Mouse (Mus musculus): ENCODE results near the gene Scimp. TPM values are rescaled to one million over a fixed set of nuclear protein-coding genes. Genes with fewer than 3 reads are reported as not detected.
A peak's percentile ranks its signal among the peaks of the same experiment; 100 is the strongest.
"Not testable (repeated sequence)": the region's sequence is repeated elsewhere in the genome, so short reads cannot be mapped to it uniquely, and the experiment has no call there.

The Scimp gene
- polyA plus RNA-seq, 1 experiment = 1.1 TPM

GRCm38 (mm10) chr11:70770804-70771203 is 41.6 kb downstream of the Scimp start:
- no peak for DNase-seq (ENCODE audit: low spot score)

- no peak for DNase-seq (ENCODE audit: low spot score)
Observed at GRCm38 (mm10) chr11:70765776-70766445, 46.5 kb downstream of the Scimp start.

DNA sequence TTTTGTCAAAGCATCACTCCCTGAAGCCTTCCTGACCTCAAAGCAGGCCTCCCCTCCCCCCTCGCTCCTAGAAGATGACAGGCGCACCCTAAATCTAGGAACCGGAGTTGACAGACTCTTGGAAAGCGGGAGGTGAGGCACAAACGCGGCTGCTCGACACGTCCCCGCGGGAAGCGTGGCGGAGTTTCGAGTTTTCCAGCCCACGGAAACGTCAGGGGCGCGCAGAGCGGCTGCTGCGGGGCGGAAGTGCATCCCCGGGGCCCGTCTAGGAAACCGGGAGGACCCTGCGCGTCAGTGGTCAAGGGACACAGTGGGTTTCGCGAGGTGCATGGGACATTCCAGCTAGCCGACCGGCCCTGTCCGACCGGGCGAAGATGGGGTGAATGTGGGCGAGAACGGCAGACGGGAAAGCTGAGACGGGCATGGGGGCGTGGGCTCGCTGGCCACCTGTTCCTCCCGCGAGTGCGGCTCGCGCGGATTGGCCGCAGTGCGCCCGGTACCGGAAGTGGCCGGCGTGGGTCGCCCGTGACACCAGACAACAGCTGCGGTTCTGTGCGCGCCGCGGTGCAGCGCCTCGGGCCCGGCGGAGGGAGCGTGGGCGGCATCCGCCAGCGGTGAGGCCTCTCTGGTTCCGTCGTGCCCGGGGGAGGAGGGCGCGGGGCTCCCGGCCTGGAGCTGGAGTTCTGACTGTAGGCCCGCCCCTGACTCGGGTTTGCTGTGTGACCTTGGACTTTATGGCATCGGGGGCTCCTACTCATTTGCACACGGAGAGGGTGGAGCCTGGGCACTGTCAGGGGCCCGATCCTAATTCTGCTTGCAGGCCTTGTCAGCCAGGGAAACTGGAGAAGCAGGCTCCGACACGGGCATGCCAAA is 48.2 kb downstream of the Scimp start, which contains the start of gene Zfp3:
TSS of gene Zfp3 (plus strand) at position 274 of the 873 bp plus-strand sequence.
- peak; percentile 74 for DNase-seq (ENCODE audit: low spot score)

- DNase-seq (ENCODE audit: low spot score) = no peak
Observed at GRCm38 (mm10) chr11:70763582-70763935, 48.8 kb downstream of the Scimp start.

DNA sequence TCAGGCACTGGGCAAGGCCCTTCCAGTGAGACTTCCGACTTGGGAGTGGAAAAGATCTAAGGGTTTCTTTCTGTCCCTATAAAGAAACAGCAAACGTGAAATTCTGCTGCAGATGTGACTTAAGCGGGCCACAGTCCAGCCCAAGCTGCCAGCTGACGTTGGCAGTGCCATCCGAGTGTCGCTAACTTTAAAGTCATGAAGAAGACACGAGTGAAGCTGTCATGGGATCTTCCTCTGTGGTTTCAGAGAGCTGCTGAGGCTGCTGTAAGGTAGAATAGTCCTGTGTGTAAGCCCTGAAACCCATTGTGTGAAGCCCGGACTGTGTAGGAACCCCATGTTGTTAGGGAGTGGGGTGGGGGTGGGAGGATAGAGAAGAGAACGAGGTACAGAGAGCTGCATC is 49.7 kb downstream of the Scimp start:
- DNase-seq (ENCODE audit: low spot score) = no peak

- not testable (repeated sequence) for DNase-seq (ENCODE audit: low spot score)
Observed at GRCm38 (mm10) chr11:70760446-70760845, 51.9 kb downstream of the Scimp start.

- peak; percentile 69 for DNase-seq (ENCODE audit: low spot score)
Observed at GRCm38 (mm10) chr11:70755645-70756044, 56.7 kb downstream of the Scimp start.

DNA sequence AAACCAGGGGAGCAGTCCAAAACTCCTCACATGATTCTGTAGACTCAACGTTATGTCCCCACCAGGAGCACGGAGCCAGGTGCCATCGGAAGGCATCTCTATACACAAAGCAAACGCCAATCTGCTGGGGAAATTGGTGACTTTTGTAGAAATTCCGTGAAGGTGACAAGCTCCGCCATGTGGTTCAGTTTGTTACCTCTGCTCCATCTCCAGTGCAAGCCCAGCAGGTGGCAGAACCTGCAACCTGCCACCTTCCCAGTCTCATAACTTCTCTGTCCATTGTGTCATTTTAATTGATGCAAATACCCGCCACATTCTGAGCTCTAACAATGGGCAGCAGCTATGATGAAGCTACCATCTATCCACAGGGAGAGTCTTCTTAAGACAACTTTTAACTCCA is 57.4 kb downstream of the Scimp start:
- no peak for DNase-seq (ENCODE audit: low spot score)

DNA sequence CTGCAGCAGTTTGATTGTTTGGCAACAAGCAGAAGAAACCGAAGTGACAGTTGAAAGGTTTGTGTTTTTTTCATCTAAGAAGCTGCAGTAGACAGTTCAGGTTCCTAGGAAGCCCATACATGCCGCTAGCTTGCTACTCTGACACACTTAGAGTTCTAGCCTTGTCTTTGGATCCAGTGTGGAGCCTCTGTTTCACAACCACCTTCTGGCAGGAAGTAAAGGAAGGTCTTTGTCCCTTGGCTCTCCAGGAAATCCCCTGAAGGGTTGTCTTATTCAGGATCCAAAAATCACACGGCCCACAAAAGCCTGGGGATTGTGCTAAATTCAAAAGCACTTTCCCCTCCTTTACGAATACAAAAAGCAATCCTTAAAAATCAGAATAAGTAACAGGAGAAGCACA is 57.9 kb downstream of the Scimp start:
- no peak for DNase-seq (ENCODE audit: low spot score)

DNA sequence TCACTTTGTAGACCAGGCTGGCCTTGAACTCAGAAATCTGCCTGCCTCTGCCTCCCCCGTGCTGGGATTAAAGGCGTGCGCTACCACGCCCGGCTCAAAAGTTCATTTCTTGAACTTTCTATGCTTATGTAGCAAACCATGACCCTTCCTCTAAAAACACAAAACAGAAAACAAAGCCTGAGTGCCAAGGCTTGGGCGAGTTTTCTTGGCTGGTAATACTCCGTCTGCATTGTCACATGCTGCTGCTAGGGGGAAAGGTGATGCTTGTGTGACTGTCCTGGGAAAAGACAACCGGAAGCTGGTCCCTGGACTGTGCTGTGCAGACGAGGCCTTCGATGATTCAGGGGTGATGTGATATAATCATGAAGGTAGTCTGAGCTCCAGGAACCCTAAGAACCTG is 59.2 kb downstream of the Scimp start:
- no peak for DNase-seq (ENCODE audit: low spot score)

- no peak for DNase-seq (ENCODE audit: low spot score)
Observed at GRCm38 (mm10) chr11:70752337-70753017, 59.9 kb downstream of the Scimp start.

- DNase-seq (ENCODE audit: low spot score) = no peak
Observed at GRCm38 (mm10) chr11:70747876-70748545, 64.4 kb downstream of the Scimp start.

DNA sequence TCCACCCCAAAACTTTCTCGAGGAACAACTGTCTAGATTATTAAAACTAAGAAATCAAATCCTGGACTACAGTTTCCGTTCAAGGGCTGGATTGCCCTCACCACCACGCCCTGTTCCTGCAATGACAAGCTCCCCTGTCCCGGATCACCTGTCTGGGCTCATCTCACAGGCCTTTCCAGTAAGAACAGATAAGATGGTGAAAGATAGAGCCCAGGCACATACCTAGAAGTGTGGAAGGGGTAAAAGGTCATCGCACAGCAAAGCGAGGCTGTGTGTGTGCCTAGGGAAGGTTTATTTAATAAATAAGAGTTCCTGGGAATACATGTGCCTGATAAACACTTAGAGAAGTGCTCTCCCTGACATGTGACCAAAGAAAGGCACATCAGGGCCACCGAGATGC is 66.8 kb downstream of the Scimp start:
- no peak for DNase-seq (ENCODE audit: low spot score)

DNA sequence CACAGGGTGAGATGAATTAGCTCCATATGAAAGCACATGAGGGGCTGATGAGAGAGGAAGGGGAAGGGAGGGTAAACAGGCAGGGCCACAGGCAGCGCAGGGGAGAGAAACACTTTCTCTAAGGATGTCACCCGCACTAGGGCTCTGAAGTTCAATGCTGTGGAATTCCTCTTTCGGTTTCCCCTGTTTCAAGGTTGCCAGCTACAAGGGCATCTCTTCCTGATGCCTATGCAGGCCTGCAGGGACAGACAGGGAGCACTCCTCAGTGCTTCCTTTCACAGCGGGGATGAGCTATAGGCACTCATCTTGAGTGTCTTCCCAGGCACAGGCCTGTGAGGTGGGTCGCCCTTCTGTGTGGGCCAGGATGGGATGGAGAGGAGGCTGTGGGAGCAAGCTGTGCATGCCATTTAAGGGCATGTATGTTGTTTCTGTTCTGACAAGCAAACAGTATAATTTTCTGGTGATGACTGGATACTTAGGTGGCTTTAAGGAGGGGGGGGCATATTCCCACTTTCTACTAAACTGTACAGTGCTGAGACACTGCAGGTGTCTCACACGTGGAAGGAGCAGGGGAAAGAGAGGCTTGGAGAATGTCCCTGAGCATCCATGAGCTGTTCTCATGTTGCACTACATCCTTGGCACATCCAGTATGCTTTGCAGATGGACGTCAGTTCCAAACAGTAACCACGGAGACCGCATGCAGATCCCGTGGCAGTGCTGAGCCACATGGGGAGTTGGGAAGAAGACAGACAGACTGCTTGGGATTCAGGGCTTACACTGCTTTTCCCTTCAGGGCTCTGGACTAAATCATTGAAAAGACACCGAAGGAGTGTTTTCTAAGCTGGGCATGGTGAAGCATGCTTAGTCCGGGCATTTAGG is 69.6 kb downstream of the Scimp start:
- DNase-seq (ENCODE audit: low spot score) = peak; percentile 16

- DNase-seq (ENCODE audit: low spot score) = peak; percentile 6
Observed at GRCm38 (mm10) chr11:70742117-70742516, 70.3 kb downstream of the Scimp start.

- DNase-seq (ENCODE audit: low spot score) = no peak
Observed at GRCm38 (mm10) chr11:70741603-70742002, 70.8 kb downstream of the Scimp start.

Other genes starting within 250 kb of the Scimp start
- gene Mink1, start 249.7 kb downstream of the Scimp start, polyA plus RNA-seq (2012; rRNA removed) = 87.2 and 89.1 TPM in 2 replicates
- not detected in 2 replicates for gene 4930544D05Rik, start 196.7 kb downstream of the Scimp start, polyA plus RNA-seq (2012; rRNA removed)
- gene Chrne, start 193.4 kb downstream of the Scimp start, polyA plus RNA-seq (2012; rRNA removed) = 0.40 and 0.44 TPM in 2 replicates
- 0.01 and 0.10 TPM in 2 replicates for gene Gp1ba, start 173.5 kb downstream of the Scimp start, polyA plus RNA-seq (2012; rRNA removed)
- 116 and 119 TPM in 2 replicates for gene Rnf167, start 165.4 kb downstream of the Scimp start, polyA plus RNA-seq (2012; rRNA removed)
- gene Slc25a11, start 165.1 kb downstream of the Scimp start, polyA plus RNA-seq (2012; rRNA removed) = 93.9 and 96.9 TPM in 2 replicates
- 1,258 and 1,344 TPM in 2 replicates for gene Pfn1, start 157.9 kb downstream of the Scimp start, polyA plus RNA-seq (2012; rRNA removed)
- 104 and 126 TPM in 2 replicates for gene Eno3, start 155.4 kb downstream of the Scimp start, polyA plus RNA-seq (2012; rRNA removed)
- 89.4 and 93.2 TPM in 2 replicates for gene Spag7, start 143.2 kb downstream of the Scimp start, polyA plus RNA-seq (2012; rRNA removed)
- 16.6 and 25.4 TPM in 2 replicates for gene Camta2, start 124.5 kb downstream of the Scimp start, polyA plus RNA-seq (2012; rRNA removed)
- gene Inca1, start 112.4 kb downstream of the Scimp start, polyA plus RNA-seq (2012; rRNA removed) = 4.3 and 5.1 TPM in 2 replicates
- 77.5 and 105 TPM in 2 replicates for gene Kif1c, start 112.0 kb downstream of the Scimp start, polyA plus RNA-seq (2012; rRNA removed)
- 5.8 and 6.5 TPM in 2 replicates for gene Zfp3, start 48.4 kb downstream of the Scimp start, polyA plus RNA-seq (2012; rRNA removed)
- 12.3 and 15.8 TPM in 2 replicates for gene Rabep1, start 32.2 kb upstream of the Scimp start, polyA plus RNA-seq (2012; rRNA removed)
- 113 and 130 TPM in 2 replicates for gene Nup88, start 157.4 kb upstream of the Scimp start, polyA plus RNA-seq (2012; rRNA removed)
- gene Rpain, start 157.6 kb upstream of the Scimp start, polyA plus RNA-seq (2012; rRNA removed) = 44.2 and 58.6 TPM in 2 replicates
- gene C1qbp, start 170.4 kb upstream of the Scimp start, polyA plus RNA-seq (2012; rRNA removed) = 102 and 120 TPM in 2 replicates
- 16.2 and 18.4 TPM in 2 replicates for gene Dhx33, start 191.9 kb upstream of the Scimp start, polyA plus RNA-seq (2012; rRNA removed)
- 11.0 and 13.3 TPM in 2 replicates for gene Mis12, start 207.0 kb upstream of the Scimp start, polyA plus RNA-seq (2012; rRNA removed)
- 21.7 and 25.5 TPM in 2 replicates for gene Derl2, start 207.3 kb upstream of the Scimp start, polyA plus RNA-seq (2012; rRNA removed)
- gene 6330403K07Rik, start 220.9 kb upstream of the Scimp start, polyA plus RNA-seq (2012; rRNA removed) = 2.6 and 3.2 TPM in 2 replicates